Mouse (Mus musculus) limb, embryonic 14.5 days (tissue): ENCODE data around the gene Bmpr2. TPM values are rescaled to one million over a fixed set of nuclear protein-coding genes. Genes with fewer than 3 reads are reported as not detected.

Experiments used
- ATAC-seq: fragments of 200-750 bp; cut with Nextera tagmentation; 2 replicates; pipeline ENCODE4 v1.8.0; 2017; ENCODE audit warnings: low read depth, moderate number of reproducible peaks, moderate TSS enrichment; ENCODE audit not compliant: low FRiP score
- DNase-seq: peaks from one replicate; pipeline ENCODE4 v3.0.0-alpha.2; 2015; ENCODE audit warnings: low spot score
- H3K27ac ChIP-seq: fragments of 300-500 bp; sonication (generic); replicated peaks from 2 replicates; pipeline ENCODE4 v1.5.1; 2014; ENCODE audit warnings: low read depth, mild to moderate bottlenecking, low read length, moderate library complexity, mixed read lengths
- H3K27me3 ChIP-seq: fragments of 300-500 bp; sonication (generic); 2 replicates; pipeline ENCODE4 v1.6.1; 2014; ENCODE audit warnings: low read length, mixed read lengths; ENCODE audit not compliant: control insufficient read depth, insufficient read depth
- H3K36me3 ChIP-seq: fragments of 300-500 bp; sonication (generic); 2 replicates; pipeline ENCODE4 v1.6.1; 2014; ENCODE audit warnings: mild to moderate bottlenecking, low read length, moderate library complexity, mixed read lengths; ENCODE audit not compliant: control insufficient read depth, insufficient read depth
- H3K4me1 ChIP-seq: fragments of 300-500 bp; sonication (generic); 2 replicates; pipeline ENCODE4 v1.6.1; 2014; ENCODE audit warnings: antibody characterized with exemption, low read length, mixed read lengths; ENCODE audit not compliant: control insufficient read depth, insufficient read depth
- H3K4me2 ChIP-seq: fragments of 300-500 bp; sonication (generic); replicated peaks from 2 replicates; pipeline ENCODE4 v1.6.1; 2014; ENCODE audit warnings: low read depth, mild to moderate bottlenecking, low read length, moderate library complexity; ENCODE audit not compliant: severe bottlenecking
- H3K4me3 ChIP-seq: fragments of 300-500 bp; sonication (generic); replicated peaks from 2 replicates; pipeline ENCODE4 v1.5.1; 2014; ENCODE audit warnings: low read length
- H3K9ac ChIP-seq: fragments of 300-500 bp; sonication (generic); 2 replicates; pipeline ENCODE4 v1.6.1; 2014; ENCODE audit warnings: mild to moderate bottlenecking, low read depth, low read length, moderate library complexity; ENCODE audit not compliant: severe bottlenecking
- H3K9me3 ChIP-seq: fragments of 300-500 bp; sonication (generic); 2 replicates; pipeline ENCODE4 v1.6.1; 2016; ENCODE audit warnings: low read length; ENCODE audit not compliant: control insufficient read depth
- POLR2A ChIP-seq: fragments of 200-500 bp; IDR thresholded peaks from 2 replicates; pipeline ENCODE4 v1.8.0; 2012; ENCODE audit warnings: inconsistent platforms, mild to moderate bottlenecking, moderate library complexity, borderline replicate concordance; ENCODE audit not compliant: insufficient read depth, insufficient read length; ENCODE audit errors: extremely low read depth
- WGBS: fragments of 180-500 bp; shearing (Covaris S2); extraction: QIAGEN DNeasy Blood & Tissue Kit; methylation state at CpG from one replicate; pipeline ENCODE4 v1.1.7; 2014; 5-methylcytosine and 5-hydroxymethylcytosine counted together
- polyA plus RNA-seq, 2 experiments: library from polyadenylated mRNA; depleted of rRNA in 1 of 2; stranded (reverse) in 1 of 2; unstranded in 1 of 2; fragments of >200 nt; fragmentation: Nextera tagmentation in 1 of 2; extraction: Ambion mirVana in 1 of 2; gene quantifications; 2 replicates each; pipeline versions ENCODE4 v1.2.1 to v1.2.3; 2012 to 2014

The Bmpr2 gene
- polyA plus RNA-seq, 2 experiments: 14.6 to 15.2 TPM

GRCm38 (mm10) chr1:59848327-59848726 lies 85.1 kb downstream of the Bmpr2 start:
- TF ChIP-seq POLR2A: no peak
- no peaks in the 10 kb centered on the region for H3K27me3 ChIP-seq
- no peak overlapping the region for H3K4me3 ChIP-seq
- H3K4me1 ChIP-seq: no peaks in the 10 kb centered on the region
- ATAC-seq: no peak
- WGBS: 86% methylated on average over 8 of the region's 8 CpGs
- no peaks in the 10 kb centered on the region for H3K9me3 ChIP-seq
- no peak for DNase-seq
- no peak overlapping the region for H3K9ac ChIP-seq
- H3K4me2 ChIP-seq: no peak overlapping the region
- peaks cover 60% of the 10 kb centered on the region for H3K36me3 ChIP-seq
- no peak overlapping the region for H3K27ac ChIP-seq

GRCm38 (mm10) chr1:59859046-59859445 lies 95.8 kb downstream of the Bmpr2 start:
- Histone ChIP-seq H3K9me3 (no peaks in the 10 kb centered on the region), H3K9ac (no peak overlapping the region), H3K27me3 (no peaks in the 10 kb centered on the region), H3K4me3 (no peak overlapping the region), H3K4me2 (no peak overlapping the region), H3K27ac (no peak overlapping the region), H3K4me1 (no peaks in the 10 kb centered on the region), H3K36me3 (peaks cover 59% of the 10 kb centered on the region)
- no peak for TF ChIP-seq POLR2A
- DNase-seq (no peak), ATAC-seq (no peak)
- WGBS: 95% methylated on average over 1 of the region's 1 CpGs

GRCm38 (mm10) chr1:59862144-59862543 lies 98.9 kb downstream of the Bmpr2 start:
- H3K36me3 ChIP-seq: peaks cover 57% of the 10 kb centered on the region
- DNase-seq: no peak
- WGBS: 70% methylated on average over 1 of the region's 1 CpGs
- no peak overlapping the region for H3K27ac ChIP-seq
- ATAC-seq: no peak
- no peaks in the 10 kb centered on the region for H3K9me3 ChIP-seq
- H3K4me1 ChIP-seq: no peaks in the 10 kb centered on the region
- TF ChIP-seq POLR2A: no peak
- H3K4me2 ChIP-seq: no peak overlapping the region
- H3K4me3 ChIP-seq: no peak overlapping the region
- no peaks in the 10 kb centered on the region for H3K27me3 ChIP-seq
- no peak overlapping the region for H3K9ac ChIP-seq

- H3K4me3 ChIP-seq: no peak overlapping the region
- H3K27me3 ChIP-seq: no peaks in the 10 kb centered on the region
- TF ChIP-seq POLR2A: no peak
- H3K27ac ChIP-seq: no peak overlapping the region
- no peak overlapping the region for H3K4me2 ChIP-seq
- ATAC-seq (no peak), DNase-seq (no peak)
- no peaks in the 10 kb centered on the region for H3K9me3 ChIP-seq
- H3K36me3 ChIP-seq: peaks cover 70% of the 10 kb centered on the region
- H3K4me1 ChIP-seq: no peaks in the 10 kb centered on the region
- WGBS: 97% methylated on average over 5 of the region's 5 CpGs
- no peak overlapping the region for H3K9ac ChIP-seq
Observed at GRCm38 (mm10) chr1:59868041-59868440, 104.8 kb downstream of the Bmpr2 start.

- no peak for ATAC-seq
- Histone ChIP-seq H3K4me1 (no peaks in the 10 kb centered on the region), H3K27ac (no peak overlapping the region), H3K9ac (no peak overlapping the region), H3K4me2 (no peak overlapping the region), H3K36me3 (peaks cover 49% of the 10 kb centered on the region), H3K27me3 (no peaks in the 10 kb centered on the region), H3K4me3 (no peak overlapping the region), H3K9me3 (no peaks in the 10 kb centered on the region)
- WGBS: 78% methylated on average over 3 of the region's 3 CpGs
- no peak for TF ChIP-seq POLR2A
- no peak for DNase-seq
Observed at GRCm38 (mm10) chr1:59874023-59874422, 110.8 kb downstream of the Bmpr2 start.

- 89% methylated on average over 7 of the region's 7 CpGs for WGBS
Observed at GRCm38 (mm10) chr1:59878098-59878497, 114.9 kb downstream of the Bmpr2 start.

More at GRCm38 (mm10) chr1:59878098-59878497, 114.9 kb downstream of the Bmpr2 start:
- TF ChIP-seq POLR2A: no peak
- no peak overlapping the region for H3K4me3 ChIP-seq
- H3K36me3 ChIP-seq: peaks cover 32% of the 10 kb centered on the region
- H3K27me3 ChIP-seq: no peaks in the 10 kb centered on the region
- no peaks in the 10 kb centered on the region for H3K9me3 ChIP-seq
- H3K9ac ChIP-seq: no peak overlapping the region
- H3K4me2 ChIP-seq: no peak overlapping the region
- no peak for ATAC-seq
- no peak overlapping the region for H3K27ac ChIP-seq
- no peaks in the 10 kb centered on the region for H3K4me1 ChIP-seq
- no peak for DNase-seq
